Mouse (Mus musculus): ENCODE measurements around the gene Zfyve26.

GRCm38 (mm10) chr12:79279513-79280115, 16.5 kb downstream of the Zfyve26 start:
- TF ChIP-seq CTCF (IDR thresholded peaks at IDR 0.05; ENCODE audit: low read depth, low read length) (no peak), POLR2A (IDR thresholded peaks at IDR 0.05; ENCODE audit: insufficient read depth, low read length) (no peak)
